Mouse (Mus musculus) layer of hippocampus, postnatal 25 days (tissue): ENCODE measurements around the gene Bag1. TPM values are rescaled to one million over a fixed set of nuclear protein-coding genes. Genes with fewer than 3 reads are reported as not detected.

ENCODE experiments used
- DNase-seq, 2 experiments: peaks; one replicate each; pipeline ENCODE4 v3.0.0; 2022; ENCODE audit warnings: mixed read lengths in 2 of 2, low spot score in 1 of 2; ENCODE audit errors: extremely low spot score in 1 of 2
- total RNA-seq, 2 experiments: library from RNA; stranded (reverse); gene quantifications; 2 replicates each; pipeline ENCODE4 v1.2.3; 2021

Gene Bag1
- total RNA-seq = 100 to 1,000 TPM; 144 to 165 TPM

- DNase-seq = peak; percentile 90 to 93
These were observed at the start of gene Bag1, which contains the start of gene Chmp5 for GRCm38 (mm10) chr4:40948160-40948708. Gene Bag1 (minus strand): TSS chr4:40948294. Gene Chmp5 (plus strand): TSS chr4:40948407.

- no peak for DNase-seq
These were observed 48.2 kb upstream of the Bag1 start for GRCm38 (mm10) chr4:40996302-40996701.

- DNase-seq = no peak
These were observed 41.5 kb upstream of the Bag1 start for GRCm38 (mm10) chr4:40989633-40990032.

GRCm38 (mm10) chr4:40983686-40984085, 35.6 kb upstream of the Bag1 start:
- DNase-seq = no peak

GRCm38 (mm10) chr4:40982486-40982885, 34.4 kb upstream of the Bag1 start:
- DNase-seq = no peak

- no peak for DNase-seq
These were observed 31.3 kb upstream of the Bag1 start for GRCm38 (mm10) chr4:40979430-40979829.

GRCm38 (mm10) chr4:40976651-40977050, 28.6 kb upstream of the Bag1 start:
- no peak for DNase-seq

GRCm38 (mm10) chr4:40975678-40976077, 27.6 kb upstream of the Bag1 start:
- DNase-seq = no peak

GRCm38 (mm10) chr4:40974011-40974410, 25.9 kb upstream of the Bag1 start:
- no peak for DNase-seq

GRCm38 (mm10) chr4:40971744-40972143, 23.6 kb upstream of the Bag1 start:
- peak in 1 of 2 experiments; percentile 26 for DNase-seq

GRCm38 (mm10) chr4:40970842-40971701, 23.0 kb upstream of the Bag1 start, which contains the start of gene Nfx1:
Gene Nfx1 (plus strand): TSS chr4:40970906.
- peak; percentile 89 to 92 for DNase-seq

- DNase-seq = no peak
These were observed 22.4 kb upstream of the Bag1 start for GRCm38 (mm10) chr4:40970592-40970841.

GRCm38 (mm10) chr4:40969781-40970591, 21.9 kb upstream of the Bag1 start:
- no peak for DNase-seq

GRCm38 (mm10) chr4:40969161-40969560, 21.1 kb upstream of the Bag1 start:
- DNase-seq = no peak

- DNase-seq = peak in 1 of 2 experiments; percentile 13
These were observed 15.4 kb upstream of the Bag1 start for GRCm38 (mm10) chr4:40963536-40963935.

GRCm38 (mm10) chr4:40955942-40956341, 7.8 kb upstream of the Bag1 start:
- no peak for DNase-seq

GRCm38 (mm10) chr4:40953521-40953920, 5.4 kb upstream of the Bag1 start:
- no peak for DNase-seq

GRCm38 (mm10) chr4:40947565-40948159, 432 bp downstream of the Bag1 start:
- DNase-seq = no peak

- DNase-seq = no peak
These were observed 1.5 kb downstream of the Bag1 start for GRCm38 (mm10) chr4:40946516-40947121.

GRCm38 (mm10) chr4:40943651-40944050, 4.4 kb downstream of the Bag1 start:
- no peak for DNase-seq
